Mouse (Mus musculus) heart, embryonic 14.5 days (tissue): Measurements from ENCODE around the gene Dclk3. TPM values are rescaled to one million over a fixed set of nuclear protein-coding genes. Genes with fewer than 3 reads are reported as not detected.

Experiments
- ATAC-seq: fragments of 200-750 bp; cut with Nextera tagmentation; 2 replicates; pipeline ENCODE4 v1.8.0; 2017; ENCODE audit warnings: low read depth, moderate TSS enrichment; ENCODE audit not compliant: insufficient number of reproducible peaks, insufficient read depth, low FRiP score
- H3K27ac ChIP-seq, 2 experiments: fragments of 200-500 bp in 1 of 2; fragments of 300-500 bp in 1 of 2; sonication (generic) in 1 of 2; replicated peaks in 1 of 2; 2 replicates each; pipeline ENCODE4 v1.5.1; 2012 to 2014; ENCODE audit warnings: low read depth in 2 of 2, low read length in 2 of 2, control low read depth in 1 of 2, mild to moderate bottlenecking in 1 of 2, mixed read lengths in 1 of 2; ENCODE audit not compliant: control insufficient read depth in 1 of 2, insufficient read depth in 1 of 2
- H3K27me3 ChIP-seq: fragments of 300-500 bp; sonication (generic); 2 replicates; pipeline ENCODE4 v1.6.1; 2014; ENCODE audit warnings: mild to moderate bottlenecking, low read length, control low read depth; ENCODE audit not compliant: control insufficient read depth, insufficient read depth
- H3K36me3 ChIP-seq: fragments of 300-500 bp; sonication (generic); 2 replicates; pipeline ENCODE4 v1.6.1; 2014; ENCODE audit warnings: mild to moderate bottlenecking, control low read depth, low read length, mixed read lengths; ENCODE audit not compliant: control insufficient read depth, insufficient read depth
- H3K4me1 ChIP-seq, 2 experiments: fragments of 200-500 bp in 1 of 2; fragments of 300-500 bp in 1 of 2; sonication (generic) in 1 of 2; 2 replicates each; pipeline ENCODE4 v1.6.1; 2012 to 2014; ENCODE audit warnings: low read length in 2 of 2, control low read depth in 1 of 2, mixed read lengths in 1 of 2; ENCODE audit not compliant: control insufficient read depth in 2 of 2, insufficient read depth in 2 of 2
- H3K4me2 ChIP-seq: fragments of 300-500 bp; sonication (generic); 2 replicates; pipeline ENCODE4 v1.6.1; 2014; ENCODE audit warnings: mild to moderate bottlenecking, low read length
- H3K4me3 ChIP-seq, 2 experiments: fragments of 200-500 bp in 1 of 2; fragments of 300-500 bp in 1 of 2; sonication (generic) in 1 of 2; 2 replicates each; pipeline ENCODE4 v1.5.1; 2012 to 2014; ENCODE audit warnings: low read length in 2 of 2, mild to moderate bottlenecking in 2 of 2, control low read depth in 1 of 2, low read depth in 1 of 2, moderate library complexity in 1 of 2; ENCODE audit not compliant: control insufficient read depth in 1 of 2, insufficient read depth in 1 of 2
- H3K9ac ChIP-seq: fragments of 300-500 bp; sonication (generic); 2 replicates; pipeline ENCODE4 v1.6.1; 2014; ENCODE audit warnings: mild to moderate bottlenecking, low read length
- H3K9me3 ChIP-seq: fragments of 300-500 bp; sonication (generic); 2 replicates; pipeline ENCODE4 v1.6.1; 2016; ENCODE audit warnings: low read length, control low read depth; ENCODE audit not compliant: control insufficient read depth
- WGBS: fragments of 180-500 bp; shearing (Covaris S2); extraction: QIAGEN DNeasy Blood & Tissue Kit; methylation state at CpG from one replicate; pipeline ENCODE4 v1.1.7; 2014; 5-methylcytosine and 5-hydroxymethylcytosine counted together
- polyA plus RNA-seq: library from polyadenylated mRNA; unstranded; fragments of >200 nt; fragmentation: Nextera tagmentation; extraction: Ambion mirVana; gene quantifications from 2 replicates; pipeline ENCODE4 v1.2.1, GENCODE M21; 2014

Dclk3 gene
- polyA plus RNA-seq, 1 experiment from 2014 or later: 0.88 TPM

GRCm38 (mm10) chr9:111490583-111490982, 51.7 kb downstream of the Dclk3 start:
- Histone ChIP-seq H3K4me1 (peaks cover 0 to 2% of the 10 kb centered on the region in 2 experiments; a peak in 2 of 4 replicates), H3K27ac (no peak overlapping the region), H3K9me3 (no peaks in the 10 kb centered on the region), H3K9ac (no peak overlapping the region), H3K27me3 (no peaks in the 10 kb centered on the region), H3K4me3 (no peak overlapping the region), H3K36me3 (no peaks in the 10 kb centered on the region), H3K4me2 (no peak overlapping the region)
- WGBS: 22% methylated on average over 8 of the region's 8 CpGs
- no peak for ATAC-seq

- WGBS: 59% methylated on average over 4 of the region's 4 CpGs
- H3K27ac ChIP-seq: no peak overlapping the region
- H3K9me3 ChIP-seq: no peaks in the 10 kb centered on the region
- H3K4me3 ChIP-seq: no peak overlapping the region
- no peak for ATAC-seq
- no peaks in the 10 kb centered on the region; a peak in 2 of 4 replicates for H3K4me1 ChIP-seq
- no peak overlapping the region for H3K9ac ChIP-seq
- no peak overlapping the region for H3K4me2 ChIP-seq
- no peaks in the 10 kb centered on the region for H3K36me3 ChIP-seq
- no peaks in the 10 kb centered on the region for H3K27me3 ChIP-seq
Observed at GRCm38 (mm10) chr9:111491280-111491679, 52.4 kb downstream of the Dclk3 start.

GRCm38 (mm10) chr9:111493490-111493889, 54.6 kb downstream of the Dclk3 start:
- H3K9ac ChIP-seq: no peak overlapping the region
- no peak overlapping the region for H3K4me3 ChIP-seq
- H3K4me1 ChIP-seq: no peaks in the 10 kb centered on the region; a peak in 2 of 4 replicates
- H3K27me3 ChIP-seq: no peaks in the 10 kb centered on the region
- H3K36me3 ChIP-seq: no peaks in the 10 kb centered on the region
- H3K27ac ChIP-seq: no peak overlapping the region
- no peaks in the 10 kb centered on the region for H3K9me3 ChIP-seq
- no peak overlapping the region for H3K4me2 ChIP-seq
- ATAC-seq: no peak
- 75% methylated on average over 5 of the region's 5 CpGs for WGBS

- no peak for ATAC-seq
- 2% methylated on average over 5 of the region's 5 CpGs for WGBS
- H3K4me3 ChIP-seq: no peak overlapping the region
- H3K27me3 ChIP-seq: no peaks in the 10 kb centered on the region
- H3K9me3 ChIP-seq: no peaks in the 10 kb centered on the region
- no peak overlapping the region for H3K27ac ChIP-seq
- H3K9ac ChIP-seq: no peak overlapping the region
- no peaks in the 10 kb centered on the region; a peak in 2 of 4 replicates for H3K4me1 ChIP-seq
- H3K36me3 ChIP-seq: no peaks in the 10 kb centered on the region
- H3K4me2 ChIP-seq: no peak overlapping the region
Observed at GRCm38 (mm10) chr9:111495561-111495960, 56.7 kb downstream of the Dclk3 start.

GRCm38 (mm10) chr9:111497074-111497811, 58.4 kb downstream of the Dclk3 start:
- no peak overlapping the region for H3K4me2 ChIP-seq

GRCm38 (mm10) chr9:111500211-111500610, 61.3 kb downstream of the Dclk3 start:
- Histone ChIP-seq H3K9ac (no peak overlapping the region), H3K27me3 (no peaks in the 10 kb centered on the region), H3K9me3 (no peaks in the 10 kb centered on the region), H3K4me3 (no peak overlapping the region), H3K4me2 (no peak overlapping the region), H3K36me3 (no peaks in the 10 kb centered on the region), H3K4me1 (no peaks in the 10 kb centered on the region), H3K27ac (no peak overlapping the region)
- 82% methylated on average over 9 of the region's 9 CpGs for WGBS
- no peak for ATAC-seq

More at GRCm38 (mm10) chr9:111497074-111497811, 58.4 kb downstream of the Dclk3 start:
- H3K4me1 ChIP-seq: no peaks in the 10 kb centered on the region; a peak in 1 of 4 replicates
- no peaks in the 10 kb centered on the region for H3K9me3 ChIP-seq
- no peak overlapping the region for H3K4me3 ChIP-seq
- no peaks in the 10 kb centered on the region for H3K27me3 ChIP-seq
- no peak overlapping the region for H3K27ac ChIP-seq
- 20% methylated on average over 9 of the region's 9 CpGs for WGBS
- ATAC-seq: no peak
- no peak overlapping the region for H3K9ac ChIP-seq
- no peaks in the 10 kb centered on the region for H3K36me3 ChIP-seq

GRCm38 (mm10) chr9:111506075-111506474, 67.2 kb downstream of the Dclk3 start:
- no peak for ATAC-seq
- Histone ChIP-seq H3K27me3 (no peaks in the 10 kb centered on the region), H3K4me3 (no peak overlapping the region), H3K9ac (no peak overlapping the region), H3K9me3 (peaks cover 5% of the 10 kb centered on the region; the same call in 1 of the 2 replicates), H3K4me1 (no peaks in the 10 kb centered on the region), H3K4me2 (no peak overlapping the region), H3K27ac (no peak overlapping the region), H3K36me3 (no peaks in the 10 kb centered on the region)
- WGBS: 52% methylated on average over 3 of the region's 3 CpGs
